Mouse (Mus musculus) Muller cell, postnatal 12 days (primary cell): ENCODE data around the gene Adnp.
"Not testable (repeated sequence)": the region's sequence is repeated elsewhere in the genome, so short reads cannot be mapped to it uniquely, and the experiment has no call there.

Experiments used
- DNase-seq: peaks from one replicate; pipeline ENCODE4 v3.0.0-alpha.2; 2015; ENCODE audit errors: inconsistent ontology term

Adnp gene

DNA sequence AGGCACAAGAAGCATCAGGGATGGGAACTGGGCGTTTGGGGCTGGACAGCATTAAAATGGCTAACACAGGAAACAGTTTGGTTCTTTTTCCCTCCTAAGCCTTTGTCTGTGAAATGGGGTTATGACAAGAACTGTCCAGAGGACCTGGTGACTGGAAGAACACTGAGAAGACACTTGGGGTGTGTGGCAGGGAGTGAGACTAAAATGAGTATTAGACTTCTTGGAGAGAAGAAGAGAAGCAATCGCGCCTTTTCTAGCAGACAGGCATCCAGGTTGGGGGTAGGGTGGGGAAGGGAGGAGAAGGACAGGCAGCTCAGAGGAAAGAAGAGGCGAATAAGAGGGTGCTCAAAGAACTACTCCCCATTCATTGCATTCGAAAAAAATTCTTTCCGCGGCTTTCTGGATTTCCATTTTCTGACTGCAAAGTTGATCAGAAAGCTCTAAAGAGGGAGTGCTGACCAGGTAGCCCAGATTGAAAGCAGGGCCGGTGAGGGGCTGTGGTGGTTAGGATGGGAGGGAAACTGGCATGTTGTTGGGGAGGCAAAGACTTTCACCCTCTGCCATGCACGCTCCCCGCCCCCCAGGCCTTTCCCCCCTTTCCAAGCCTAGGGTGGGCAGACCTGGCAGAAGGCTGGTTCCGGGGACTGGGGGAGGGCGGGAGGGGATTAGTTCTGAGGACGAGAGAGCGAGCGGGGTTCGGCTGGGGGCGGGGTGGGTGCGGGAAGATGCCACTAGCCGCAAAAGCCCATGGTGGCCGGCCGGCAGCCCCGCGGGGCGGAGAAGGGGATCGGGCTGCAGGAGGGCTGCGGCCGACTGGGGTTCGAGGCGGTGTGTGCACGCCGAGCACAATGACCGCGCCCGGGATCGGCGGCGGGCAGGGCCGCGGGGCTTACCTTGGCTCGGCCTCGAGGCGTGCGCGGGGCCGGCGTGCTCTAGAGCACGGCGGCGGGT lies 956 bp downstream of the Adnp start:
- DNase-seq = peak; percentile 36

DNA sequence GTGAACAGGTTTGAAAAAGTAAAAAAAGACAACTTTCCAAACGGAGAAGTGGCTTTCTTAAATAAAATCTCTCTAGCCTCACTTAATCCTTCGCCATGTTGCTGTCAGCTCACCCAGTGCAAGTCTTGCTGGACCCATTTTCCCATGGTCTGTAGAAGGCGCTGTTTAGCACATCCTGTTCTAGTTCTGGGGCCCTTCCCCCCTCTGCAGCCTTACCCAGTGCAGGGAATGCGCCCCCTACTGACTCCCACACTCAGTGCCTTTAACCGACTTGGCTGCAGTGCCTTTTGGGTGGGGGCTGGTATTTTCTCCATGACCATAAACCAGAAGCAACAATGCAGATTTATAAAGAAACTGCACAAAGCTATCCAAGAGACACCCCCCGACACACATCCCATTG lies 1.6 kb downstream of the Adnp start:
- DNase-seq = peak; percentile 88

DNA sequence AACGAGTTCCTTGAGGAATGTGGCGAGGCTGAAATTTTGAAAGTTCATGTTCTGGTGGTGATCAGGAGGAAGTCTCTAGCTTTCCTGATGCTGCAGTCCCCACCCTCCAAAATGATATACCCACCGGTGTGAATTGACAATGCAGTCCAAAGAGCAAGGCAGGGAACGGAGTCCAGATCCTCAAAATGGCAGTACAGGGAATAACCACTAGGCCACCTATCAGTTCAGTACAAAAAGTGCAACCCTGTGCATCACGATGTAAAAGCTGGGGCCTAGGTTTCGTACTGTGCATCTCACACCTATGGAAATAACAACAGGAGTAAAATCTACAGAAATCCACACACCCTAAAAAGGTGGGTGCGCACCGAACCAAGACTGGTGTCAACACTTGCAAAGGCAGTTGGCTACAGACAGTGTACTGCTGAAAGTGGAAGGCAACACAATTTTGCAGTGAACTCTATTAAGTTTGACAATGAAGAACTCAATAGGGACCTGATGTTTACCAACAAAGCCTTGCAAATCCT lies 2.4 kb downstream of the Adnp start:
- DNase-seq = no peak

DNA sequence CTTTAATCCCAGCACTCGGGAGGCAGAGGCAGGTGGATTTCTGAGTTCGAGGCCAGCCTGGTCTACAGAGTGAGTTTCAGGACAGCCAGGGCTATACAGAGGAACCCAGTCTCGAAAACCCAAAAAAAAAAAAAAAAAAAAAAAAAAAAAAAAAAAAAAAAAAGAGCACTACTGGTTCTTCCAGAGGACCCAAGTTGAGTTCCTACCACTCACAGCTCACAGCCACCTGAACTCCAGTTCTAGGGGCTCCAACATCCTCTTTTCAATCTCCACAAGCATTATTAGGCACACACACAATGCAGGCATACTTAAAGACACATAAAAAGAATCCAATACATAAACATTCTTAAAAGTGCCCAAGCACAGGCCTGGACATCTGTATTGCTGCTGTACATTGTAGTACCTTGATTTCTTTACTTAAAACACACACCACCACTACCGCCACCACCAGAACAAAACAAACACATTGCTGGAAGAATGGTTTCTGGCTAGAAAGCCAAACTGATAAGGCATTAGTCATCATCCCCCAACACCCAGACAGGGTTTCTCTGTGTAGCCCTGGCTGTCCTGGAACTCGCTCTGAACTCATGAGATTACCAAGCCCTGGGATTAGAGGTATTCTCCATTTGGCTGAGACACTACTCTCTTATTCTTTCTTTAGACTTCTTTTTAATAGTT lies 6.8 kb downstream of the Adnp start:
- no peak for DNase-seq

DNA sequence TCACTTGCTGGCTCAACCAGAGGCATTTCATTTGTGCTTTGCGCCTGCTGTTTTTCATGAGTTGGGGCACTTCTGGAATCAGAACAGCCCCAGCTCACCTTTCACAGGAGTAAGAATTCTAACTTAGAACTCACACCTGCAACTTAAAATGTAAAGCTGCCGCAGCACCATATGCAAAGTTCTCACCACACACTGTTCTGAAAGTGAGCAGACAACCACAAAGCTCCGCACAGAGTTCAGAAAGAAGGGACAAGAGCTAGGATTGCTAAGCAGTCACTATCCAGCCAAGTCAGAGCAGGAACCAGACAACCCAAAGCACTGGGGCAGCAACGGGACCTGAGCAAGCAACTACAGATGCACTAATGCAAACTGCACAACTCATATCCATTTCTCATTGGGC lies 7.4 kb downstream of the Adnp start:
- DNase-seq = no peak

DNA sequence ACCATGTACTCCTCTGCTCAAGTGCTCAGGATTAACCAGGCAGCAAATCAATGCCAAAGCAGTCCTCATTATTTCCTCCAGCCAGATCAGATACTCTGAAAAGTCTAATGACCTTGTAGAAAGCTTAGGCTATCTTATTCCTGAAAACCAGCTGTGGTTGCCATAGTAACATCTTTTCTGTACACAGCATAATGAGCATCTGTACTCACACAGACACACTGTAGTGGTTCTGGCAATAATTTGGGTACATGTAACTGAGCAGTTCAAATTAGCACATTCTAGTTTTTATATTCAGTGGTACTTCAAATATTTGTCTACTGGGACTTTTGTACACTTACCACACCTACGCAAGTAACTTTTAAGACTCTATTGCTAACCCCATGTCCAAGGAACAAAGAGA lies 8.5 kb downstream of the Adnp start:
- no peak for DNase-seq

DNA sequence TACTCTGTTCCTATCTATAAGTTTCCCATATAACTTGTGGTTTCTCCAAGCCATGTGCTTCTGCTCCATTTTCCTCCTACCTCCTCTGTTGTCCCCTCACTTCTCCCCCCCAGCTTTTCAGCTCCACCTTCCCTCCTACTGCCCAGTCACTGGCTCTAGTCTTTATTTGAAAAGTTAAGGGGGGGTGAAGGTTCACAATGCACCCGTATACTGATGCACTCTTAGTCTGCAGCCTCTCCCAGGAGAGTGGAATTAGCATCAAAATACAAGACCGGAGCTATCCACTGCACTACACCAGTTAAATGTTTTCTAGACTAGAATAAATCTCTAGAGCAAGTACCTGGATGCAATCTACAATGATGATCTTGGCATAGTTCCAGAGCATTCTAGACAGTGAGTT lies 11.2 kb downstream of the Adnp start:
- no peak for DNase-seq

DNA sequence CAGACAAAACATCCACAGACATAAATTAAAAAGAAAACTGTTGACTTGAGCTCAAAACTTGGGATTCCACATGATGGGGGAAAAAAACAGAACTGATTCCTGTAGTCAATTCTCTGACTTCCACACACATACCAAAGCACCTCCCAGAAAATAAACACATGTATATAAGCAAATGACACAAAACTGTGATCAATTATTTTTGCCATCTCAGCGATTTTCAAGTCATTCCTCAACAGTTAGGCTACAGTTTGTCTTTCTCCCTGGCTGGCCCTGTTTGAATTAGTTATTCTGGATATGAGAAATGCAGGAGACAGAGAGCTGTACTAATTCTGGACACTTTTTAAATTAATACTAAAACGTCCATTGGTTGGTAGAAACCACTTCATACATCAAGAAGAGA lies 13.2 kb downstream of the Adnp start:
- DNase-seq = no peak

DNA sequence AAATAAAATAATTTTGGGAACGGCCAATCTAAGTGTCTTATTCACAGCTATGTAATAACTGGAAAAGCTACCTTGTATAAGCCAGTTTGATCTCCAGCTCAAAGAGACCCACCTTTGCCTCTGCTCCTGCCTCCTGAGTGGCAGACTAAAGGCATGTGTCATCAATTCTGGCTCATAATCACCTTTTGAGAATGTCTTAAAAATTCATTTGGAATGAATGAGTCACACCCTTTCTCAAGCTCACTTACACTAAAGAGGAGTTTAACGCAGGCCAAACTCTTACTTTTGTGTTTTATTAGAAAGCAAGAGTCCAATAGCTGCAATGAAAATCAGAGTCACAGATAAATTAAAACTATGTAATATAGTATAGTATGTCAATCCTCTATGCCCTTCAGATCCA lies 15.1 kb downstream of the Adnp start:
- peak; percentile 52 for DNase-seq

DNA sequence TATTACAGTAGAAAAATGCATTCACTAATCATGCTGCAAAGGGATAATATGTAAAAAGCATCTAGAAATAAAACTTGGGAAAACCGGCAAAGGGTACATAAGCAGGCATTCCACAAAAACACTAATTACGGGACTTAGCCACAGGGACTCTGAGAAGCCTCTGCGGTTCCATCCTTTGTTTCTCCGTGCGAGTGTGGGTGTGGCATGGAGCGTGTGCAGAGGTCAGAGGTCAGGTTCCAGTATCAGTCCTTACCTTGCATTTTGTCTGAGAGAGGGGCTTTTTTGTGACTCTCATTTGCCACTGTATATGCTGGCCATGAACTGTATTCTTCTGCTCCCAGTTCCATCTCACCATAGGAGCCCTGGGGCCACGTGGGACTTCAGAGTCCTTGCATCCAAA lies 31.0 kb downstream of the Adnp start:
- no peak for DNase-seq

DNA sequence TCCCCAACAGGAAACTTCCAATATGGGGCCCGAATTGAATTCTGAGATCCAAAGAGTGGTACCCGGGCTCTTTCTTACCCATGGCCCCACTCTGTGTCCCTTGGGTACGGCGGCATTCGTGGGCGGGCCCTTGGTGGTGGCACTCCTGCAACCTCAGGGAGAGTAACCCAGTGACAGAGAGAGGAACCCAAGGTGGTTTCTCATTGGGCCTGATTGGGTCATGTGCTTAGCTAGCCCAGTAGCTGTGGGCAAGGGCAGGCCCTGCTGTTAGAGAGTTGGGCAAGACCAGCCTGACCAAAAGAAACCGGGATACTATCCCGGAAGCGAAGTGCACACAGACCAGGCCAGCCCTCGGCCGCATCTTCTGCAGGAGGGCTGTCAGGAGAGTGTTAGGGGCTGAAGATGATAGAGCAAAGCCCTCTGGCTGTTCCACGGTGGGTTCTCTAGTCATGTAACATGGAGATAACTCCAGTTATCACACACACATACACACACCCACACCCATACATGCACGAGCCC lies 36.7 kb downstream of the Adnp start:
- peak; percentile 74 for DNase-seq

DNA sequence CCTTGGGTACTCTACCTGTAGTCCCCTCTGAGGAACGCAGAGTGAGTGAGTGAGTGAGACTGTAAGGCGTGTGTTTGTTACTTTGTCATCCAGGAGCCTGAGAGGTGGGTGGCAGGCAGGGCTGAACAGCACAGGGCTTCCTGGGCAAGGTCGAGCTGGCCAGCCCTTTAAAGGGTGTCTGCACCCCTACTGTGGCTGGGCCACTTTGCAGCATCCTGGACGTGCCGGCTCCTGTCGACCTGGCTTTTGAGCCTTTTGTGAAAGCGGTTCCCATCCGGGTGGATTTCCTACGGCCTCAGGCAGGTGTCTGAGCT lies 37.2 kb downstream of the Adnp start:
- no peak for DNase-seq

DNA sequence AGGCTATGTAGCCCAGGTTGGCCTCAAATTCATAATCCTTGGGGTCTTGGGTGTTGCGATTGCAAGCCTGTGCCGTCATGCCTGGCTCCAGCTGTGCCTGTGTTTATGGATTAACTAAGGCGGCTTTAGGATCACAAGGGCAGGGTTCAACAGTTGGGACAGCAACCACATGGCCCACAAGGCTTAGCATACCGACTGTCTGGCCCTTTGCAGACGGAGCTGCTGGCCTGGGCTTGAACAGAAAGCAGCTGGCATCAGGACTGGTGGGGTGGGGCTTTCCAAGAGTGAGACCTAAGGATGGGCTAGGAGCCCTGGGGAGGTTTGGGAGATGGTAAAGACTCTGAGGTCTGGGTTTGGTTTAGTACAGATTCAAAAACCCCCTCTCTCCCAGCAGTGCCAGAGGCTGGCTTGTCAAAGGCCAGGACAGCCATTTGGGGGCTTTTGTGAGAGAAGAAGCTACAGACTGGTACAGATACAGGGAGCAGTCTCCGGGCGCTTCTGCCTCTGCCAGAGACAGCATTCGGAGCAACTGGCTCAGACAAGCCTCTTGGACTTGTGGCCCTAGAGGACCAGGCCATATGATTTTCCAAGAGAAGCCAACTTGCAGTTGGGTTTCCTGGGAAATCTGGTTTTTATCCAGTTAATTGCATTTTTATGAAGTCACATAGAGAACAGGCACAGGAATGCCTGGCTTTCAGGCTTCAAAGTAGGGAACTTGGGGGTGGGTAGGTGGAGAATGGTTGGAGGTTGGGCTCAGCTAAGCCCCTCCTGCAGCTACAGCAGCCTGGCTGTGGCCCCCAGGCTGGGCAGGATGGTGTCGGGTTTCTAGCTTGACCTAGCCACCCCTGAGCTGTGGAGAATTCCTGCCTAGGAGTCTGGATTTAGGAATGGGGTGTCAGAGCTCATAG lies 37.8 kb downstream of the Adnp start:
- DNase-seq = peak; percentile 44

DNA sequence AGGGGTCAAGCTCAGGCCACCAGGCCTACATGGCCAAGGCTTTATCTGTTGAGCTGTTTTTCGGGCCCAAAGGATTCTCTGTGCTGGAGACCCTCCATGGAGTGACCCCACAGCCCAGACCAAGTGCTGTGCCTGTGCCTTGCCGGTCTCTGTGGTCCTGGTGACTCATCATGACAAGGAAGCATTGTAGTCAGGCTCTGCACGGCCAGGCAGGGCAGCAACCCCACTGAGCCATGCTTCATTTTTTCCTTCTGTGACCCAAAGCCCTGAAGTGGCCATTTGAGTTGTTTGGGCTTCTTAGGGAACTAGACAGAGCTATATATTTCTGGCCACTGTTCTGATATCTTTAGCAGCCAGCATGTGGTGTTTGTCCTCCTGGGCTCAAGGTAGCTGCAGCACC lies 39.1 kb downstream of the Adnp start:
- DNase-seq = peak; percentile 70

DNA sequence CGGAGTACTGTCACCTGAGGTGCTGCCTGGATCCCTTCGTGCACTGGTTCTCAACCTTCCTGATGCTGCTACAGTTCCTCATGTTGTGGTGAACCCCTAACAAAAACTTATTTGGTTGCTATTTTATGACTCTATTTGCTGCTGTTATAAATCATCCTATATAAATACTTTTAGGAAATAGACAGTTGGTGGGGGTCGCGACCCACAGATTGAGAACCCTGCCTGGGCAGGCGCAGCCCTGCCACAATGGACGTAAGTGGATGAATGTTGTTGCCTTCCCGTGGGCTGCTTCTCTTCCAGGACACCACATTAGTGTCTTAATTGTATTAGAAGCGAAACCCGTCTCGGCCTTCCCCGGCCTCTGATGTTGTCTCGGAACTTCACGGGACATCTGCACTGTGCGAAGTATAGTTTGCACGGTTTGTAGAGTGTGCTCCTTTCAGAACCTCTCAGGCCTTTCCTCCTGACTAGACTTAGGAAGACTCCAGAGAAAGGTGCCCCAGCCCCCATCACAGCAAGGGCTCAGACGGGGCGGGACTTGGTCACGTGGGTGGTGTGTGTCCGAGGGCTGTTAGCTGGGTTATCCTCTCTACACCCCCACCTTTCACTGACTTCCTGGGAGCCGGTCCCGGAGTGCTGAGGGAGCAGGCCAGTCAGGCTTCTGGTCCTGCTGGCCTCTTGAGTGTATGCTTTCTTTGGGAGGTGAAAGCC lies 40.0 kb downstream of the Adnp start:
- DNase-seq = no peak

DNA sequence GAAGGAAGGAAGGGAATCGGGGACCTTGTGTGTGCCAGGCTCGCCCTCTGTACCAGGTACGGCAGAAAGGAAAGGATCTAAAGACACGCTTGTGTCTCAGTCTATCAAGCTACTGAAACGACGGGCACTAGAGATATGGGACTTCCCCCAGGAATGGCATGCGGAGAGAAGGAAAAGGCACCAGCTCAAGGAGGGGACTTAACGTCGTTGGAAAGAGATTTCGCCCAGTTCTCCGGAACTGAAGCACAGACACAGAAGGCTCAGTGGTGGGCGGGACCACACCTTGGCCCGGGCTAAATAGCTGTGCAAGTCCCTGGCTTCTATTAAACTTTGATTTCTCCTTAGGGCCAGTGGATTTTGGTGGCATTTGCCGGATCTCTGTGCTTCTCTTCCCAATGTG lies 44.9 kb downstream of the Adnp start:
- DNase-seq = no peak

DNA sequence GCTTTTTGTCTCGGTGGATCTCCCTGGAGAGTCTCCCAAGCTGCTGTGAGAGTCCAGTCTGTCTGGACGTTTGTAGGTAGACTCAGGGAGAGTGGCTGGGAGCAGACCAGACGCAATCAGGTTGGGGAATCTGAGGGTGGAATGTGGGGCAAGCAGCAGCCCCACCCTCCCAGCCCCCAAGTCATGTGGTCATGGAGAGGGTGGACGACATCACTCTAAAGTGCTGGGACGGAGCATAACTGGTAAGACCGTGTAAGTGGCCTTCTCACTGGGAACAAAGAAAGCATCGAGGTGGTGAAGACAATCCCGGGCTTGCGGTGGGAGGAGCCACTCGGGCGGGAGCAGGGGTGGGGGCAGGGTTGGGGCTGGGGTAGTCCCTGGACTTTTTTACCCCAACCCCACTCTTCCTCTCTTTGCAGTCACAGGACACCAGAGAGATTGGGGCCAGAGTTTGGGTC lies 45.4 kb downstream of the Adnp start:
- DNase-seq = no peak

DNA sequence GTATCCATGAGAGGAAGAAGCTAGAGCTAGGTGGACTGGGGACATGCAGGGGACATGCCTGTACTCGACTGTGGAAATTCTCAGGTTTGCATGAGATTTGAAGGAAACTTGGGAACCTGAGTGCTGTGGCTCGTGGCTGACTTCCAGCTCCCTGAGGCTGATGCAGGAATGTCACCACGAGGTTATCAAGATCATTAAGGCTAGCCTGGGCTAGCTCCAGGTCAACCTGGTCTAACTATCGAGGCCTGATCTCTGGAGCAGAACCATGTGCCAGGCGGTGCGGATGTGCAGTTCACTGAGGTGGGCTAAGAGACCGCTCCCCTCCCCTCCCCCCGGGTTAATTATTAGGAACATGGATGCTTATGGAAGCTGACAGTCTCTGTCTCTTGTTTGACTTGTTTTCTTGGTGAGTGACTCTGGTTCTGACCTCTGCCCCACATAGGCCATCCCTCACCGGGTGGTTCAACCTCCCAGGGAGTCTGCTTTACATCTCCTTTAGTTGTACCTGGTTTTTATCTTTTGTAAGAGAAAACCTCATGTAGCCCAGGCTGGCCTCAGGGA lies 46.5 kb downstream of the Adnp start:
- DNase-seq = no peak

DNA sequence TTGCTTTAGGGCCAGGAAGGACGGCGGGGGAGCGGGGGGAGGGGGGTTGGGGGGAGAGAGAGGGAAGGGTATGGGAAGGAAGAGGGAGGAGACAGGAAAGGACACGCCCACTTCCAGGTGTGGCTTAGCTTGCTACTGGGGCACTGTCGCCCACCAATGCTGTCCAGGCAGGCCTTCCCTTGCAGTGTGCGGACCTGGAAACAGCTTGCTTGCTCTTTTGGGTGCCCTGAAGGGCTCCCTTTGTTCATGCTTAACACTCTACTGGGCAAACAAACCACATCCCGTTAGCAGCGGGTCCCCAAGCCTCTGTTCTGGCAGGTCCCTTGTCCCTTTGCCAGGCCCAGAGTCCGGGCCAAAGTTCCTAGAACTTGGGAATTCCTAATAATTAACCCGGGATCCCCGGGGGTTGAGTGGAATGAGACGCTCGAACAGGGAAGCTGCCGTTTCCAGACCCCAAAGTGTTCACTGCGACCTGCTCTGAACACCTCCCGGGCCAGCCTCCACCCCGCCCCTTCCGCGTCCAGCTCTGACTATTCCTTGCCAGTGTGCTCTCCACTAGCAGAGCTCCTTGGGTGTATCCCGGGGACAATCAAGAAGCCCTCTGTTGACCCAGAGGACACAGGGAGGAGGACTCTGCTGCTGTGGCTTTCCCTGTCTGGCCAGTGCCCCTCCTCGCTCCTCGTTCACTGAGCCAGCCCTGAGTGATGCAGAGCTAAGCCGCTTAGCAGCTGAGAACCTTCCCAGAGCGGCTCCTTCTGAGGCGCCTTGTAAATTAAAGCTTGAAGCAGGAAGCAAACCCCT lies 47.8 kb downstream of the Adnp start:
- DNase-seq = peak; percentile 96

DNA sequence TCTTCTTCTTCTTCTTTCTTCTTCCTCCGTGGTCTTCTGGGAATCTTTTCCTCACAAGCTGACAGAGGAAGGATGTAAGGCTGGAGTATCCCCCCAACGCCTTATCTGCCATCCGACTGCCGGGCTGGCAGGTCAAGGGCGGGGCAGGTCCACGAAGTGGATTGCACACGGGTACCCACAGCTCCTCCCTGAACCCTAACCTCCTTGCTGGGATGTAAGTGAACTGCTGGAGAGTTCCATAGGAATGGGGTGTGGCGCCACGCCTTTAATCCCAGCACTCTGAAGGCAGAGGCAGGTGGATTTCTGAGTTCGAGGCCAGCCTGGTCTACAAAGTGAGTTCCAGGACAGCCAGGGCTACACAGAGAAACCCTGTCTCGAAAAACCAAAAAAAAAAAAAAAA lies 48.9 kb downstream of the Adnp start:
- DNase-seq = not testable (repeated sequence)
